Mouse (Mus musculus): ENCODE measurements around the gene Luc7l2.
"Not testable (repeated sequence)": the region's sequence is repeated elsewhere in the genome, so short reads cannot be mapped to it uniquely, and the experiment has no call there.

- TF ChIP-seq POLR2A (IDR thresholded peaks at IDR 0.05; ENCODE audit: low read depth, low read length); CTCF (IDR thresholded peaks at IDR 0.05; ENCODE audit: borderline replicate concordance, insufficient read depth, low read length): not testable (repeated sequence)
Measured at GRCm38 (mm10) chr6:38549840-38550239, 1.3 kb upstream of the Luc7l2 start.

Measured in embryonic fibroblast, embryonic 13.5 days (primary cell).